Mouse (Mus musculus): ENCODE results near the gene Ube2f. TPM values are rescaled to one million over a fixed set of nuclear protein-coding genes. Genes with fewer than 3 reads are reported as not detected.

Ube2f gene
- polyA plus RNA-seq (2014; fragmentation: Nextera tagmentation; extraction: Ambion mirVana), result 78.9 and 84.7 TPM in 2 replicates

GRCm38 (mm10) chr1:91249564-91250414 lies at the start of gene Ube2f:
TSS of gene Ube2f (plus strand) at chr1:91250304.
- H3K4me3 ChIP-seq (ENCODE audit: low read depth, low read length), result peak within 1 kb of the TSS; percentile 99
- no peaks in the 10 kb centered on the region for H3K9me3 ChIP-seq (ENCODE audit: control insufficient read depth, low read length)
- peaks cover 6% of the 10 kb centered on the region for H3K4me1 ChIP-seq (replicated peaks; ENCODE audit: control insufficient read depth, insufficient read depth, low read length)
- WGBS, result under 1% methylated on average over 43 of the region's 43 CpGs
- H3K27ac ChIP-seq (ENCODE audit: low read depth, low read length), result peak within 1 kb of the TSS; percentile 68
- H3K36me3 ChIP-seq (ENCODE audit: control insufficient read depth, insufficient read depth, low read length), result no peaks in the 10 kb centered on the region
- peak; percentile 95 for DNase-seq (ENCODE audit: low spot score)
- H3K4me2 ChIP-seq (ENCODE audit: low read depth, low read length, severe bottlenecking), result peak within 1 kb of the TSS; percentile 89
- H3K9ac ChIP-seq (ENCODE audit: low read length), result peak within 1 kb of the TSS; percentile 93
- peak; percentile 99 for ATAC-seq (replicated peaks; ENCODE audit: low FRiP score)
- no peaks in the 10 kb centered on the region for H3K27me3 ChIP-seq (ENCODE audit: control insufficient read depth, insufficient read depth, low read length)

DNA sequence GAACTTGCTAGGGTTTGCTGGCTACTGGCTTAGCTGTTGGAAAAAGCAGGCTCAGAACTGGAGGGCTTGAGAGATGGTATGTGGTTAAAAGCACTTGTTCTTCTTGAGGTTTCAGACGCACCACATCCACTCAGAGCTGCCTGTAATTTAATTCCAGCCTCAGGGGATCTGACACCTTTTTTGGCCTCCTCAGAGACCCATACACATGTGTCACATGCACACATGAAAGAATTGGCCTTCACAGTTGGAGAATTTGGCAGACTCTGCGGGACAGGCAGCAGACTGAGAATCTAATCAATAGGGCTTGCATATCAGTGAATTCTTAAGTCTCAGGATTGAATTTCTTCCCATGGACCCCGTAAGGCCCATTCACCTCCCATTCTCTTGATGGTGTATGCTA lies 49.0 kb upstream of the Ube2f start:
- H3K4me3 ChIP-seq (ENCODE audit: low read depth, low read length), result no peak overlapping the region
- H3K27ac ChIP-seq (ENCODE audit: low read depth, low read length), result no peak overlapping the region
- H3K27me3 ChIP-seq (ENCODE audit: control insufficient read depth, insufficient read depth, low read length), result no peaks in the 10 kb centered on the region
- H3K9ac ChIP-seq (ENCODE audit: low read length), result no peak overlapping the region
- ATAC-seq (replicated peaks; ENCODE audit: low FRiP score) (no peak), DNase-seq (ENCODE audit: low spot score) (no peak)
- H3K4me2 ChIP-seq (ENCODE audit: low read depth, low read length, severe bottlenecking), result no peak overlapping the region
- no peaks in the 10 kb centered on the region for H3K9me3 ChIP-seq (ENCODE audit: control insufficient read depth, low read length)
- 58% methylated on average over 3 of the region's 3 CpGs for WGBS
- H3K4me1 ChIP-seq (replicated peaks; ENCODE audit: control insufficient read depth, insufficient read depth, low read length), result no peaks in the 10 kb centered on the region
- no peaks in the 10 kb centered on the region for H3K36me3 ChIP-seq (ENCODE audit: control insufficient read depth, insufficient read depth, low read length)

DNA sequence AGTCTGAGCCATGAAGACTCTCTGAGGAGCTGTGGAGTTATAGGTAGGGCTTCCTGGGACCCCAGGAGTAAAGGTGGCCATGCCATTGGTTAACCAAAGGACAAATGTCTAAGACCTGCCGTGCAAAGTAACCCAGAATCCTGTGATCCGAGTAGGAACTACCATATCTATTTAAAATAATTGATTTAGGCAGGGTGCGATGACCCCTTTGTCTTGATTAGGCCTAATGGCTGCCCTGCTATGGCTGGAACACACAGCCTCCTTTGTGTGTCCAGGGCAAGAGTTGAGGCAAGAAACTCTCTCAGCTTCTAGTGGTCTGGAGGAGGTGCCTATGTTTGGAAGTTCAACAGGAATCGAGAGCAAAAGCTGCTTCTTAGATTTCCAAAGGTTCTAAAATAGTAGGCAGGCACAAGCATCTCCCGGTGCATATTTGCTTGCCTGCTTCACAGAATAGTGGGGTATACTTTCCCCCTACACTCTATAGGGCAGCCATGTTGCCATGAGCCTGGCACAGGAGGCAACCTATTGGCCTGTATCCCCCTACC lies 45.8 kb upstream of the Ube2f start:
- no peak overlapping the region for H3K27ac ChIP-seq (ENCODE audit: low read depth, low read length)
- DNase-seq (ENCODE audit: low spot score) (no peak), ATAC-seq (replicated peaks; ENCODE audit: low FRiP score) (no peak)
- 77% methylated on average over 5 of the region's 5 CpGs for WGBS
- no peaks in the 10 kb centered on the region for H3K27me3 ChIP-seq (ENCODE audit: control insufficient read depth, insufficient read depth, low read length)
- H3K4me1 ChIP-seq (replicated peaks; ENCODE audit: control insufficient read depth, insufficient read depth, low read length), result no peaks in the 10 kb centered on the region
- no peak overlapping the region for H3K4me2 ChIP-seq (ENCODE audit: low read depth, low read length, severe bottlenecking)
- H3K9me3 ChIP-seq (ENCODE audit: control insufficient read depth, low read length), result no peaks in the 10 kb centered on the region
- H3K9ac ChIP-seq (ENCODE audit: low read length), result no peak overlapping the region
- no peaks in the 10 kb centered on the region for H3K36me3 ChIP-seq (ENCODE audit: control insufficient read depth, insufficient read depth, low read length)
- H3K4me3 ChIP-seq (ENCODE audit: low read depth, low read length), result no peak overlapping the region

DNA sequence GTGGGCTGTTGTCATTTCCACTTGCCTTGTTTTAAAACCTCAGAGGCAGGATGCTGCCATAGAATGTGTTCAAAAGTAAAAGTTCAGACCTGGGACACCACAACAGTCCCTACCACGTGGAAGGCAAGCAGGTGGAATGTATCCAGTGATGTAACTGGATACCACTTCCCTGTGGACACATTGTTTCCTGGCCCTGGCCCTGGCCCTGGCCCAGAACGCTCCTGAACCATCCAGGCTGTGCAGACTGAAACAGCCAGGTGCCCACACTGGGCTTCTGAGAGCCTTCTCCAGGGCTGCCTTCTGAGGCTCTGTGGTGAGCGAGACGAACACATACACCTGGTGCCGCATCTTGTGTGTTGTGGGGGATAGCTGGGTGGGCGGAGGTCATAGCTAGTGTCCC lies 44.5 kb upstream of the Ube2f start:
- Histone ChIP-seq H3K9me3 (ENCODE audit: control insufficient read depth, low read length) (no peaks in the 10 kb centered on the region), H3K27me3 (ENCODE audit: control insufficient read depth, insufficient read depth, low read length) (no peaks in the 10 kb centered on the region), H3K4me2 (ENCODE audit: low read depth, low read length, severe bottlenecking) (no peak overlapping the region), H3K36me3 (ENCODE audit: control insufficient read depth, insufficient read depth, low read length) (no peaks in the 10 kb centered on the region), H3K27ac (ENCODE audit: low read depth, low read length) (no peak overlapping the region), H3K9ac (ENCODE audit: low read length) (no peak overlapping the region), H3K4me3 (ENCODE audit: low read depth, low read length) (no peak overlapping the region), H3K4me1 (replicated peaks; ENCODE audit: control insufficient read depth, insufficient read depth, low read length) (no peaks in the 10 kb centered on the region)
- WGBS, result 78% methylated on average over 6 of the region's 6 CpGs
- ATAC-seq (replicated peaks; ENCODE audit: low FRiP score), result no peak
- no peak for DNase-seq (ENCODE audit: low spot score)

GRCm38 (mm10) chr1:91206336-91206735 lies 43.8 kb upstream of the Ube2f start:
- H3K36me3 ChIP-seq (ENCODE audit: control insufficient read depth, insufficient read depth, low read length), result no peaks in the 10 kb centered on the region
- no peaks in the 10 kb centered on the region for H3K27me3 ChIP-seq (ENCODE audit: control insufficient read depth, insufficient read depth, low read length)
- H3K4me3 ChIP-seq (ENCODE audit: low read depth, low read length), result no peak overlapping the region
- H3K4me2 ChIP-seq (ENCODE audit: low read depth, low read length, severe bottlenecking), result no peak overlapping the region
- H3K4me1 ChIP-seq (replicated peaks; ENCODE audit: control insufficient read depth, insufficient read depth, low read length), result no peaks in the 10 kb centered on the region
- no peak overlapping the region for H3K27ac ChIP-seq (ENCODE audit: low read depth, low read length)
- ATAC-seq (replicated peaks; ENCODE audit: low FRiP score) (no peak), DNase-seq (ENCODE audit: low spot score) (no peak)
- no peaks in the 10 kb centered on the region for H3K9me3 ChIP-seq (ENCODE audit: control insufficient read depth, low read length)
- 78% methylated on average over 8 of the region's 8 CpGs for WGBS
- no peak overlapping the region for H3K9ac ChIP-seq (ENCODE audit: low read length)

DNA sequence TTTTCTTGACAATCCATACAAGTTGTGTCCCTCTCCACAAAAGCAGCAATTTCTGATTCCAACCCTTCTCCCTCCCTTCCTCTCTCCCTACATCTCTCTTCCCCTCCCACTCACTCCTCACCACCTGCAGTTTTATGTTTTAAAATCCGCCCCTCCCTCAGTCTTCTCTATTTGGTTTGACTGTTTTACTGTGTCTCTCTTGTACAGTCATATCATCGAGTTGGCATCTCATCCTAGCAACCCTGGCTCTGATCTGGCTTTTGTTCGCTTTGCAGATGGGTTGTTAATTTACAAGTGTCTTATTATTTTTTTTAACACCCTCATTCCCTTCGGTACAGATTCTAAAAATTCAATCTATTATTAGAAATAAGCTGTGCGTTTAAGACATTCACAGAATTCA lies 43.2 kb upstream of the Ube2f start:
- no peak overlapping the region for H3K9ac ChIP-seq (ENCODE audit: low read length)
- 87% methylated on average over 5 of the region's 5 CpGs for WGBS
- no peaks in the 10 kb centered on the region for H3K36me3 ChIP-seq (ENCODE audit: control insufficient read depth, insufficient read depth, low read length)
- H3K4me1 ChIP-seq (replicated peaks; ENCODE audit: control insufficient read depth, insufficient read depth, low read length), result no peaks in the 10 kb centered on the region
- H3K27ac ChIP-seq (ENCODE audit: low read depth, low read length), result no peak overlapping the region
- no peaks in the 10 kb centered on the region for H3K27me3 ChIP-seq (ENCODE audit: control insufficient read depth, insufficient read depth, low read length)
- H3K4me3 ChIP-seq (ENCODE audit: low read depth, low read length), result no peak overlapping the region
- no peak for ATAC-seq (replicated peaks; ENCODE audit: low FRiP score)
- DNase-seq (ENCODE audit: low spot score), result no peak
- no peaks in the 10 kb centered on the region for H3K9me3 ChIP-seq (ENCODE audit: control insufficient read depth, low read length)
- H3K4me2 ChIP-seq (ENCODE audit: low read depth, low read length, severe bottlenecking), result no peak overlapping the region

GRCm38 (mm10) chr1:91207334-91208074 lies 42.6 kb upstream of the Ube2f start:
- DNase-seq (ENCODE audit: low spot score), result no peak
- H3K4me1 ChIP-seq (replicated peaks; ENCODE audit: control insufficient read depth, insufficient read depth, low read length), result no peaks in the 10 kb centered on the region
- H3K9ac ChIP-seq (ENCODE audit: low read length), result no peak overlapping the region
- no peaks in the 10 kb centered on the region for H3K36me3 ChIP-seq (ENCODE audit: control insufficient read depth, insufficient read depth, low read length)
- WGBS, result 74% methylated on average over 3 of the region's 3 CpGs
- H3K4me2 ChIP-seq (ENCODE audit: low read depth, low read length, severe bottlenecking), result no peak overlapping the region
- no peak overlapping the region for H3K27ac ChIP-seq (ENCODE audit: low read depth, low read length)
- H3K4me3 ChIP-seq (ENCODE audit: low read depth, low read length), result no peak overlapping the region
- H3K9me3 ChIP-seq (ENCODE audit: control insufficient read depth, low read length), result no peaks in the 10 kb centered on the region
- no peaks in the 10 kb centered on the region for H3K27me3 ChIP-seq (ENCODE audit: control insufficient read depth, insufficient read depth, low read length)
- no peak for ATAC-seq (replicated peaks; ENCODE audit: low FRiP score)

DNA sequence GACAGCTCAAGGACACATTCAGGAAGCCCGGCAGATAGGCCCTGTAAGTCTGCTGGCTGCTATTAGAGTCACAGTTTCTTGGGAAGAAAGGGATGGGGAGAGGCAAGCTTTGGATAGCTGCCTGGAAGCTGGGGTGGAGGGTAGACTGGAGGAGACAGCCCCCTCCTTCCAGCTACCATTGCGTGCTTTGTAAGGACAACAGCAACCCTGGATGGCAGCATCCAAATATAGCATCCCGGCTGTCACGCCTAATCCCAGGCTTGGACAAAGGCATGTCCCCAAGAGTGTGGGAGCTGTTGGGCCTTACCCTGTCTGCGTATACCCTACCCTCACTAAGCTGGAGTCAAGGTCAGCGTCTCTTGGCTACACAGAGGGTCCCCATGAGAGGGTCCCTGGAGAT lies 40.8 kb upstream of the Ube2f start:
- no peaks in the 10 kb centered on the region for H3K4me1 ChIP-seq (replicated peaks; ENCODE audit: control insufficient read depth, insufficient read depth, low read length)
- no peaks in the 10 kb centered on the region for H3K36me3 ChIP-seq (ENCODE audit: control insufficient read depth, insufficient read depth, low read length)
- no peak overlapping the region for H3K4me3 ChIP-seq (ENCODE audit: low read depth, low read length)
- no peak overlapping the region for H3K27ac ChIP-seq (ENCODE audit: low read depth, low read length)
- H3K27me3 ChIP-seq (ENCODE audit: control insufficient read depth, insufficient read depth, low read length), result no peaks in the 10 kb centered on the region
- no peak for ATAC-seq (replicated peaks; ENCODE audit: low FRiP score)
- H3K9me3 ChIP-seq (ENCODE audit: control insufficient read depth, low read length), result no peaks in the 10 kb centered on the region
- WGBS, result 91% methylated on average over 6 of the region's 6 CpGs
- H3K4me2 ChIP-seq (ENCODE audit: low read depth, low read length, severe bottlenecking), result no peak overlapping the region
- H3K9ac ChIP-seq (ENCODE audit: low read length), result no peak overlapping the region
- no peak for DNase-seq (ENCODE audit: low spot score)
